Mouse (Mus musculus): ENCODE measurements around the gene Gm42688. TPM values are rescaled to one million over a fixed set of nuclear protein-coding genes. Genes with fewer than 3 reads are reported as not detected.

Gm42688 gene
- total and polyA plus RNA-seq, 2 experiments = 1.8 to 2.5 TPM

GRCm38 (mm10) chr6:83125331-83125730 lies 23.9 kb downstream of the Gm42688 start, which contains the start of gene Ino80b:
Ino80b (minus strand) TSS chr6:83125431.
- peak within 1 kb of the TSS; percentile 96 for H3K9ac ChIP-seq (ENCODE audit: low read depth, low read length)

GRCm38 (mm10) chr6:83127419-83127818 lies 26.0 kb downstream of the Gm42688 start:
- WGBS = 96% methylated on average over 5 of the region's 5 CpGs
- H3K79me2 ChIP-seq (ENCODE audit: control insufficient read depth, insufficient read depth, low read length) = no peaks in the 10 kb centered on the region
- no peak for TF ChIP-seq POLR2A (IDR thresholded peaks at IDR 0.05; ENCODE audit: extremely low read depth, insufficient read depth, low read length)
- no peak; the same call in 1 of the 2 replicates for TF ChIP-seq CTCF (IDR thresholded peaks at IDR 0.05; ENCODE audit: low read depth, low read length)

More at GRCm38 (mm10) chr6:83125331-83125730, 23.9 kb downstream of the Gm42688 start, which contains the start of gene Ino80b:
- Histone ChIP-seq H3K4me1 (ENCODE audit: control insufficient read depth, insufficient read depth, low read length) (peaks cover 7% of the 10 kb centered on the region), H3K27me3 (ENCODE audit: control insufficient read depth, insufficient read depth, low read length) (no peaks in the 10 kb centered on the region), H3K4me3 (ENCODE audit: insufficient read depth, low read depth, low read length) (peak within 1 kb of the TSS; percentile 97), H3K27ac (replicated peaks; ENCODE audit: insufficient read depth, low read depth, low read length) (peak within 1 kb of the TSS; percentile 66), H3K79me2 (ENCODE audit: control insufficient read depth, insufficient read depth, low read length) (no peaks in the 10 kb centered on the region), H3K36me3 (ENCODE audit: control insufficient read depth, insufficient read depth, low read length) (no peaks in the 10 kb centered on the region; the same call in 1 of the 2 replicates)
- TF ChIP-seq POLR2A (IDR thresholded peaks at IDR 0.05; ENCODE audit: extremely low read depth, insufficient read depth, low read length) (no peak), CTCF (IDR thresholded peaks at IDR 0.05; ENCODE audit: low read depth, low read length) (no peak)
- 20% methylated on average over 5 of the region's 5 CpGs for WGBS
- DNase-seq (ENCODE audit: extremely low read depth, low read depth, low spot score) = no peak

GRCm38 (mm10) chr6:83131469-83132034 lies 30.1 kb downstream of the Gm42688 start:
- TF ChIP-seq CTCF (IDR thresholded peaks at IDR 0.05; ENCODE audit: low read depth, low read length) = no peak
- TF ChIP-seq POLR2A (IDR thresholded peaks at IDR 0.05; ENCODE audit: extremely low read depth, insufficient read depth, low read length) = no peak
- Histone ChIP-seq H3K79me2 (ENCODE audit: control insufficient read depth, insufficient read depth, low read length) (no peaks in the 10 kb centered on the region), H3K4me3 (ENCODE audit: insufficient read depth, low read depth, low read length) (no peak overlapping the region), H3K4me1 (ENCODE audit: control insufficient read depth, insufficient read depth, low read length) (peaks cover 19% of the 10 kb centered on the region), H3K36me3 (ENCODE audit: control insufficient read depth, insufficient read depth, low read length) (no peaks in the 10 kb centered on the region), H3K27me3 (ENCODE audit: control insufficient read depth, insufficient read depth, low read length) (no peaks in the 10 kb centered on the region), H3K9ac (ENCODE audit: low read depth, low read length) (peak overlapping the region; percentile 31), H3K27ac (replicated peaks; ENCODE audit: insufficient read depth, low read depth, low read length) (peak overlapping the region; percentile 69)
- 14% methylated on average over 6 of the region's 6 CpGs for WGBS
- peak; percentile 98 for DNase-seq (ENCODE audit: extremely low read depth, low read depth, low spot score)

More at GRCm38 (mm10) chr6:83127419-83127818, 26.0 kb downstream of the Gm42688 start:
- Histone ChIP-seq H3K4me3 (ENCODE audit: insufficient read depth, low read depth, low read length) (no peak overlapping the region), H3K36me3 (ENCODE audit: control insufficient read depth, insufficient read depth, low read length) (no peaks in the 10 kb centered on the region; the same call in 1 of the 2 replicates), H3K27ac (replicated peaks; ENCODE audit: insufficient read depth, low read depth, low read length) (no peak overlapping the region), H3K4me1 (ENCODE audit: control insufficient read depth, insufficient read depth, low read length) (peaks cover 10% of the 10 kb centered on the region), H3K9ac (ENCODE audit: low read depth, low read length) (no peak overlapping the region), H3K27me3 (ENCODE audit: control insufficient read depth, insufficient read depth, low read length) (no peaks in the 10 kb centered on the region)
- DNase-seq (ENCODE audit: extremely low read depth, low read depth, low spot score) = no peak

GRCm38 (mm10) chr6:83132176-83132919 lies 30.9 kb downstream of the Gm42688 start:
- H3K36me3 ChIP-seq (ENCODE audit: control insufficient read depth, insufficient read depth, low read length) = no peaks in the 10 kb centered on the region
- peak; percentile 97 for DNase-seq (ENCODE audit: extremely low read depth, low read depth, low spot score)
- H3K9ac ChIP-seq (ENCODE audit: low read depth, low read length) = no peak overlapping the region
- no peaks in the 10 kb centered on the region for H3K79me2 ChIP-seq (ENCODE audit: control insufficient read depth, insufficient read depth, low read length)
- no peaks in the 10 kb centered on the region for H3K27me3 ChIP-seq (ENCODE audit: control insufficient read depth, insufficient read depth, low read length)
- peak overlapping the region; percentile 60 for H3K27ac ChIP-seq (replicated peaks; ENCODE audit: insufficient read depth, low read depth, low read length)
- TF ChIP-seq CTCF (IDR thresholded peaks at IDR 0.05; ENCODE audit: low read depth, low read length) (no peak), POLR2A (IDR thresholded peaks at IDR 0.05; ENCODE audit: extremely low read depth, insufficient read depth, low read length) (no peak)
- WGBS = 30% methylated on average over 9 of the region's 9 CpGs
- H3K4me3 ChIP-seq (ENCODE audit: insufficient read depth, low read depth, low read length) = no peak overlapping the region
- H3K4me1 ChIP-seq (ENCODE audit: control insufficient read depth, insufficient read depth, low read length) = peaks cover 19% of the 10 kb centered on the region

GRCm38 (mm10) chr6:83134226-83134625 lies 32.8 kb downstream of the Gm42688 start:
- WGBS = 54% methylated on average over 3 of the region's 3 CpGs
- Histone ChIP-seq H3K4me3 (ENCODE audit: insufficient read depth, low read depth, low read length) (no peak overlapping the region), H3K79me2 (ENCODE audit: control insufficient read depth, insufficient read depth, low read length) (no peaks in the 10 kb centered on the region; the same call in 1 of the 2 replicates), H3K4me1 (ENCODE audit: control insufficient read depth, insufficient read depth, low read length) (peaks cover 26% of the 10 kb centered on the region), H3K27me3 (ENCODE audit: control insufficient read depth, insufficient read depth, low read length) (no peaks in the 10 kb centered on the region), H3K9ac (ENCODE audit: low read depth, low read length) (no peak overlapping the region), H3K27ac (replicated peaks; ENCODE audit: insufficient read depth, low read depth, low read length) (no peak overlapping the region), H3K36me3 (ENCODE audit: control insufficient read depth, insufficient read depth, low read length) (no peaks in the 10 kb centered on the region)
- no peak for TF ChIP-seq CTCF (IDR thresholded peaks at IDR 0.05; ENCODE audit: low read depth, low read length)
- no peak for TF ChIP-seq POLR2A (IDR thresholded peaks at IDR 0.05; ENCODE audit: extremely low read depth, insufficient read depth, low read length)
- DNase-seq (ENCODE audit: extremely low read depth, low read depth, low spot score) = peak; percentile 49

Data from liver, adult 2 months (tissue).